Mouse (Mus musculus): Measurements from ENCODE around the gene Gm9964.

GRCm38 (mm10) chr11:79267171-79267570 is 29.5 kb downstream of the Gm9964 start:
- TF ChIP-seq POLR2A (IDR thresholded peaks at IDR 0.05; ENCODE audit: extremely low read depth, insufficient read depth, low read length) (no peak), CTCF (IDR thresholded peaks at IDR 0.05; ENCODE audit: low read depth, low read length) (no peak)

All from liver, adult 2 months (tissue).